Mouse (Mus musculus) spleen, postnatal 14 days (tissue): ENCODE data around the gene Spdye4a.

Source experiments
- DNase-seq, 2 experiments: peaks; one replicate each; pipeline ENCODE4 v3.0.0; 2021 to 2022; ENCODE audit warnings: low spot score in 2 of 2

Spdye4a gene

GRCm38 (mm10) chr5:143226790-143227189 is at the start of gene Spdye4a:
Spdye4a (minus strand) TSS chr5:143226890.
- DNase-seq, result no peak

- no peak for DNase-seq
Measured at GRCm38 (mm10) chr5:143275761-143276160, 49.1 kb upstream of the Spdye4a start.

GRCm38 (mm10) chr5:143272540-143273330 is 46.0 kb upstream of the Spdye4a start:
- DNase-seq, result peak in 1 of 2 experiments; percentile 33

GRCm38 (mm10) chr5:143272108-143272507 is 45.4 kb upstream of the Spdye4a start:
- DNase-seq, result no peak

- no peak for DNase-seq
Measured at GRCm38 (mm10) chr5:143271642-143272041, 45.0 kb upstream of the Spdye4a start.

- no peak for DNase-seq
Measured at GRCm38 (mm10) chr5:143270151-143270519, 43.4 kb upstream of the Spdye4a start.

- peak in 1 of 2 experiments; percentile 19 for DNase-seq
Measured at GRCm38 (mm10) chr5:143269363-143270150, 42.9 kb upstream of the Spdye4a start, which contains the start of gene Zfp316. Zfp316 (minus strand) TSS chr5:143270022.

- no peak for DNase-seq
Measured at GRCm38 (mm10) chr5:143268985-143269362, 42.3 kb upstream of the Spdye4a start.

GRCm38 (mm10) chr5:143266794-143267193 is 40.1 kb upstream of the Spdye4a start:
- no peak for DNase-seq

GRCm38 (mm10) chr5:143265409-143265808 is 38.7 kb upstream of the Spdye4a start:
- no peak for DNase-seq

GRCm38 (mm10) chr5:143264689-143265088 is 38.0 kb upstream of the Spdye4a start:
- DNase-seq, result no peak

GRCm38 (mm10) chr5:143261636-143262035 is 34.9 kb upstream of the Spdye4a start:
- no peak for DNase-seq

GRCm38 (mm10) chr5:143255802-143256201 is 29.1 kb upstream of the Spdye4a start:
- DNase-seq, result no peak

GRCm38 (mm10) chr5:143255131-143255519 is 28.4 kb upstream of the Spdye4a start:
- DNase-seq, result no peak

GRCm38 (mm10) chr5:143254487-143255130 is 27.9 kb upstream of the Spdye4a start:
- no peak for DNase-seq

- DNase-seq, result no peak
Measured at GRCm38 (mm10) chr5:143253881-143254486, 27.3 kb upstream of the Spdye4a start.

- DNase-seq, result no peak
Measured at GRCm38 (mm10) chr5:143253186-143253880, 26.6 kb upstream of the Spdye4a start.

- no peak for DNase-seq
Measured at GRCm38 (mm10) chr5:143252791-143253185, 26.1 kb upstream of the Spdye4a start.

- DNase-seq, result no peak
Measured at GRCm38 (mm10) chr5:143252039-143252438, 25.3 kb upstream of the Spdye4a start.

- no peak for DNase-seq
Measured at GRCm38 (mm10) chr5:143244926-143245325, 18.2 kb upstream of the Spdye4a start.

- DNase-seq, result no peak
Measured at GRCm38 (mm10) chr5:143236036-143236435, 9.3 kb upstream of the Spdye4a start.
